Mouse (Mus musculus): ENCODE data around the gene Cox6a1.
"Not testable (repeated sequence)": the region's sequence is repeated elsewhere in the genome, so short reads cannot be mapped to it uniquely, and the experiment has no call there.

Cox6a1 gene

DNA sequence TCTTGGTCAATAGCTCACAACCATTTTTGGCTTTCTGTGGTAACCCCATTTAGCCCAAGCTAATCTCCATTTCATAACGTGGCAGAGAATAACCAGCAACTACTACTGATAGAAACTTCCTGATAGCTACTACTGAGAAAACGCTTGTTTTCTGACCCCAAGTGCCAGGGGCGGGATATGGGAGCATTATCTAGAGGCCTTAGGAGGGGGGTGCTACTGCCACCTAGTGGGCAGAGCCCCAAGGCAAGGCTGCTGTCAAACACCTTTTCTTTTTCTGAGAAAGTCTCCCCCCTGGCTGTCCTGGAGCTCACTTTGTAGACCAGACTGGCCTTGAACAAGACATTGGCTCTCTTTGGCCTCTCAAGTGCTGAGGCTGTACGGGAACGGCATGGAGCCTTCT, 1.2 kb downstream of the Cox6a1 start:
- peak; percentile 62 to 78 for DNase-seq (ENCODE audit: low spot score in 2 of 2)

GRCm38 (mm10) chr5:115341314-115342165, 7.2 kb downstream of the Cox6a1 start:
- DNase-seq (ENCODE audit: low spot score in 2 of 2) = no peak

- peak; percentile 78 to 88 for DNase-seq (ENCODE audit: low spot score in 2 of 2)
Observed at GRCm38 (mm10) chr5:115340577-115341313, 8.0 kb downstream of the Cox6a1 start, which contains the start of the genes Gatc and Triap1. Gene Gatc, minus strand, starts transcription at chr5:115341178. Gene Triap1, plus strand, starts transcription at chr5:115341225.

DNA sequence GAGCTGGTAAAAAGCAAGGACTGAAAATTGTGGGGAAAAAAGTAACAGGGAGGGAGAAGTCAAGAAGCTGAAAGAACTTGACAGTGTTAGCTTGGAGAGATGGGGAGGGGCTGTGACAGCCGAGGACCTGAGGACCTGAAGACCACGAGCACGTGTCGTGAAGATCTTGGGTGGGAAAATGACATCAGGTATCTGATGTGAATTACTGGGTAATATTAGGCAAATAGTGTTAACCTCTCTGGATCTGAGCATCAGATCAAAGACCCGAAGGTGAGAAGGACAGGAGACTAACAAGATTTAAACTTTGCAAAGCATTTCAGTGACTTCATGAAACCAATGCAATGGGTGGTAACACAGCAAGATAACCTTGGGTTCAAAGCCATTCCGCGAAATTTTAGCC, 8.8 kb downstream of the Cox6a1 start:
- no peak for DNase-seq (ENCODE audit: low spot score in 2 of 2)

GRCm38 (mm10) chr5:115333626-115334025, 15.2 kb downstream of the Cox6a1 start:
- DNase-seq (ENCODE audit: low spot score in 2 of 2) = no peak

DNA sequence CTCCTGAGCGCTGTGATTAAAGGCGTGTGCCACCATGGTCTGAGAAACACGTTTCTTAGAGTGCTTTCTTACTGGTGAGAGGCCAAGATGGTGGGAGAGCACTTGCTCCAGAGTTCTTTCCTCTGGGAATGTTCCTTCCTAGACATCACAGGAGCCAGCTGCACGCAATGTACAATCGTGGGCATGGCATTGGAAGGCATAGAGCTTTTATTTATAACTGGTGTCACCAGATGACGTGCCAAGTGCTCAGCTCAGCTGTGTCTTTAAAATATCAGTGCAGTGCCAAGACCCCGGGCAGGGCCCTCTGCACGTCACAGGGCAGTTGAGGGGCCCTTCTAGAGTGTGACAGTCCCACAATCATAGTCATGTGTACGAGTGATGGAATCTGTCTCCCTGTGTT, 17.8 kb downstream of the Cox6a1 start:
- no peak for DNase-seq (ENCODE audit: low spot score in 2 of 2)

- DNase-seq (ENCODE audit: low spot score in 2 of 2) = no peak
Observed at GRCm38 (mm10) chr5:115327610-115328548, 20.9 kb downstream of the Cox6a1 start.

- peak; percentile 92 to 95 for DNase-seq (ENCODE audit: low spot score in 2 of 2)
Observed at GRCm38 (mm10) chr5:115326875-115327609, 21.7 kb downstream of the Cox6a1 start, which contains the start of gene Srsf9. Gene Srsf9, plus strand, starts transcription at chr5:115327177.

DNA sequence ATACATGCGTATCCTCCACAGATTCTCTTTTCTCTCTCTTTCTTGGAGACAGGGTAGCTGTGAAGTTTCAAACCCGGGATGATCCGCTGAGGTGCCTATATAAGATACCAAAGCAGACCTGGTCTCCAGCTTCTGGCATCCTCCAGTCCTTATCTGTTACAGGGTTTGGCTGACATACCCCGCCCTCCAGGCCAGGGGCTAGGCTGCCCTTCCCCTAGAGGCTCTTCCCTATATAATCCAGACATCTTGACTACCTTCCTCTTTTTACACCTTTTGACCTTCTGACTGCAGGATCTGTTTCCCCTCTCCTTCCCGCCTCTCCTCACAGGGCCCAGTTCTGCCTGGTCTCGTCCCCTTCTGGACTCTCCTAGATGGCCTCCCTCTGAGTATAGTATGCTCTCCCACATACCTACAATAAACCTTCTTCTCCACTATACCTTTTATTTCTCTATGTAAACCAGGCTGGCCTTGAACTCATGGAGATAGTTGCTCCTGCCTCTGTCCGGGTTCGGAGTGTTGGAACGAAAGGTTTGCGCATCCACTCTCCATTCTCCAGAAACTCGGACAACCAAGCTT, 22.4 kb downstream of the Cox6a1 start:
- no peak for DNase-seq (ENCODE audit: low spot score in 2 of 2)

GRCm38 (mm10) chr5:115319004-115319940, 29.5 kb downstream of the Cox6a1 start:
- DNase-seq (ENCODE audit: low spot score in 2 of 2) = peak; percentile 60 to 79

- DNase-seq (ENCODE audit: low spot score in 2 of 2) = no peak
Observed at GRCm38 (mm10) chr5:115317645-115318328, 31.0 kb downstream of the Cox6a1 start.

DNA sequence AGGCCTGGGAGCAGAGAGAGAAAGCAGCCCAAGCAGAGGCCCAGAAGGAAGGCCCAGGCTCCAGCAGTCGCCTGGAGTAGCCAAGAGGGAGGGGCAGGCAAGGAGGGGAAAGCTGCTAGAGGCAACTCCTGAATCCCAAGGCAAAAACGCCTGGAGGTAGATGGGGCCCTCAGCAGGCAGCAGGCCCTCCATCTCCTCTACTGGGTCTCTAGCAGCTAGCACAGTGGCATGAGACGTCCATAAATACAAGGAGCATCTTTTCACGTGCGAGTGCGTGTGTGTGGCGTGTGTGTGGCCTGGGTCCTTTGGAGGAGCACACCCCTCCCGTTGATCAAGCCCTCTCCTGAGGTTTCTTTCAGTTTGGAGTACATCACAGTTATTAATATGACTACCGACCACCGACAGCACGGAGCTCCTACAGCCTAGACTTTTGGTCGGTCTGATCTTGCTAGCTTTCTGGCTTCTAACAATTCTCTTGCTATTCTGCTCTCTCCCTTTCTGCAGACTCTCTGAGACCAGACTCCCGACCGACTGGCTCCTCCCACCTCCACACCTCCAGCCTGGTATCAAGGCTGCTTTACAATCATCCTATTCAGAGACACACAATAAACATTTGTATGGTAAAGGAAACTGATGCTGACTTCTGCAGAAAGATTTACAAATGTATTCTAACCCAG, 31.7 kb downstream of the Cox6a1 start:
- no peak for DNase-seq (ENCODE audit: low spot score in 2 of 2)

- no peak for DNase-seq (ENCODE audit: low spot score in 2 of 2)
Observed at GRCm38 (mm10) chr5:115313668-115313943, 35.2 kb downstream of the Cox6a1 start.

- DNase-seq (ENCODE audit: low spot score in 2 of 2) = no peak
Observed at GRCm38 (mm10) chr5:115312816-115313667, 35.7 kb downstream of the Cox6a1 start.

- no peak for DNase-seq (ENCODE audit: low spot score in 2 of 2)
Observed at GRCm38 (mm10) chr5:115312354-115312753, 36.4 kb downstream of the Cox6a1 start.

DNA sequence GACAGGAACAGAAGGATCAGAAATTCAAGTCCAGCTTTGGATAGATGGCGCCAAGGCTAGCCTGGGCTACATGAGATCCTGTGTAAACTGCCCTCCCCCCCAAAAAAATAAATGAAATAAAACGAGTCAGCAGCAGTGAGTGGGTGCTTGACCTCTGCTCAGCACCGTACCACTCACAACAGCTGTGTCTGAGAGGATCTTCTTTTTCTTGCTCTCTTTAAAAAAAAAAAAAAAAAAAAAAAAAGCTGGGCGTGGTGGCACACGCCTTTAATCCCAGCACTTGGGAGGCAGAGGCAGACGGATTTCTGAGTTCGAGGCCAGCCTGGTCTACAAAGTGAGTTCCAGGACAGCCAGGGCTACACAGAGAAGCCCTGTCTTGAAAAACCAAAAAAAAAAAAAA, 46.6 kb downstream of the Cox6a1 start:
- DNase-seq (ENCODE audit: low spot score in 2 of 2) = not testable (repeated sequence)

DNA sequence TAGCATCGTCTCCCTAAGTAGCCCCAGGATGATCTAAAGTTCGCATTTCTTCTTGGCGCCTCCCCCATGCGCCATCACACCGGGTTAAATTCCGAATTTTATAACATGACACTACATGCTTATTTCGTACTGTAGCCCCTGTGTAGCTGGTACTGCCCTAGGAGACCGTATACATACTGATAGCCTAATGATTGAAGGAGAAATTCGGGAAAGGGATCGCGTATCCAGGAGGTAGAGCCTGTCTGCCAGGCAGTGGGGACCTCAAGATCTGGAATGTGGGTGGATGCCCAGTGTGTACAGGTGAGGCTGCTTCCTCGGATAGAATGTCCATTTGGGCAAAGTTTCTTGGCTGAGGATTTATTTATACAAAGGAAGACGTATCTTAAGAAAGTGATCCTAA, 47.2 kb downstream of the Cox6a1 start:
- DNase-seq (ENCODE audit: low spot score in 2 of 2) = no peak

All from urinary bladder, postnatal 36 days (tissue).